Mouse (Mus musculus): Measurements from ENCODE around the gene Fgf7.

The Fgf7 gene

DNA sequence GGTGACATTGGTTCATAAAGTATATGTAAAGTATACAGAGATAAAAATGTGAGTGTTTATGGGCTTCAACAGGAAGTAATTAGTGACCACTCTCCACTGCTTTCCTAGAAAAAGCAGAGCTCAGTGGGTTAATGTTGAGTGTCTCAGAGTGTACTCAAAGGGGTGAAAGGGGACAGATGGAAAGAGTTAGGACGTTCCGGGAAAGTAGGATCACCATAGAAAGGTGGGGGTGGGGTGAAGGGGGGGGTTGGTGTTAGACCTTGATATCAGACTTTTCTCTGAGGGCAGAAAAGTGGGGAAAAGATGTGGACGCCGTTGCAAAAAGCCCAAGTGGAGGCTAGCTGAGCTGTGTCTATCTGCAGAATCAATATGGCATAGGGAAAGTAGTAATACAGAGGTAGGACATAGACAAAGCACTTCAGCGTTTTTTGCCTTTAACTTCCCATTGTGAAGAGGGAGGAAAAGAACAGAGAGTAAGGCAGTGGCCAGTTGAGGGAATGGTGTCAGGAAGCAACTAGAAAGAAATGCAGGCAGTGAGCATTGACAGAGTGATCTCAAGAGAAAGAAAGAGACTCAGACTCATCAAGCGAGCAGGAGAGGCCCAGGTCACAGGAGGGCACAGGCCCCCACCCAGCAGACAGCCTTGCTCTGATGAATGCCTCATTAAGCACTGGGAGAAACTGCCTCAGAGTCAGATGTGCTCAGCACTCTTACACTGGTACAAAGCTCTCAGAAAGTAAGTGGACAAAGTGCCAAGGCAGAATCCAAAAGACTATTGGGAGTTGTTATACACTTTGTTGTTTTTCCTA lies 18.5 kb downstream of the Fgf7 start:
- CTCF ChIA-PET = interaction anchor here in 2 of 4 experiments (0.6 to 1.2 kb wide), 2 partner anchors 160 to 448 kb away, joined by 3 to 11 read pairs; no protein-coding TSS in a partner anchor

GRCm38 (mm10) chr2:126053657-126054056 lies 19.2 kb downstream of the Fgf7 start:
- POLR2A ChIA-PET = no interaction called here

More for the DNA sequence above, 18.5 kb downstream of the Fgf7 start:
- POLR2A ChIA-PET = no interaction called here

GRCm38 (mm10) chr2:126060595-126060994 lies 26.1 kb downstream of the Fgf7 start:
- ChIA-PET CTCF (no interaction called here), POLR2A (no interaction called here)

More at GRCm38 (mm10) chr2:126053657-126054056, 19.2 kb downstream of the Fgf7 start:
- CTCF ChIA-PET = no interaction called here

DNA sequence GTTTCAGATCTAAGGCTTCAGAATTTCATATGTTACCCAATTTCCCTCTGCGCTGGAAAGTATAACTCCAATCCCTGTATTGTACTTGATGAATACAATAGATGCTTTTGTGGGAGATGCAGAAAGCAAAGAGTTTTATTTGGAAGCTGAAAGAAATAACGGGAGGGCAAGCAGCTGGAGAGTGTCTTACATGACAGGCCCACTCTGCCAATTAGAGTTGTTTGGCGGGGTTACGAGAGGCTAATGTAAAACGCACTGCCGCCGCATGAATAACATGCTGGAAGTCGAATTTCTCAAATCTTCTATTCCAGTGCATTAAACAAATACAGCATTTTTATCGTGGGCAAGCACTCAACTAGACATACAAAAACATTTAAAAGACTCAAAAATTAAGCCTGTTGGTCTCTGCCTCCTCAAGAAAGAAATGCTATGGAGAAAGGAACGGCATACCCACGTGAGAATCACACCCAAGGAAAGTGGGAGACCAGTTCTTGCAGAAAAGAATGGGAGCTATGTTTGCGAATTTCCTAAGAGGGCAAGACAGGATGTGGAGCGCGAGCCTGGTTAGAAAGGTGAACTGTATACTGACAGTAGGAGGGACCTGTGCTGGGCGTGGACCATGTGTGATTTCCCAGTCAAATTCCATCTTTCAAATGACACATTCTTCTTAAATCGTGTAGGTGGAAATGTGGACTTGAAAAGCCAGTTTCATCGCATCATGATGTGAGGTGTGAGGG lies 26.7 kb downstream of the Fgf7 start:
- ChIA-PET CTCF (no interaction called here), POLR2A (no interaction called here)

- ChIA-PET POLR2A (no interaction called here), CTCF (no interaction called here)
Observed at GRCm38 (mm10) chr2:126062876-126063275, 28.4 kb downstream of the Fgf7 start.

GRCm38 (mm10) chr2:126064814-126065213 lies 30.4 kb downstream of the Fgf7 start:
- POLR2A ChIA-PET = no interaction called here
- CTCF ChIA-PET = no interaction called here

- POLR2A ChIA-PET = no interaction called here
- CTCF ChIA-PET = interaction anchor here in 1 of 4 experiments (0.6 kb wide), 1 partner anchor 14 kb away, joined by 5 read pairs; no protein-coding TSS in a partner anchor
Observed at GRCm38 (mm10) chr2:126065303-126065856, 30.9 kb downstream of the Fgf7 start.

GRCm38 (mm10) chr2:126069740-126070139 lies 35.3 kb downstream of the Fgf7 start:
- CTCF ChIA-PET = no interaction called here
- POLR2A ChIA-PET = no interaction called here

GRCm38 (mm10) chr2:126073744-126074143 lies 39.3 kb downstream of the Fgf7 start:
- POLR2A ChIA-PET = no interaction called here
- CTCF ChIA-PET = no interaction called here

- POLR2A ChIA-PET = interaction anchor here in 1 of 4 experiments (0.6 kb wide), 1 partner anchor 352 kb away, joined by 3 read pairs; no protein-coding TSS in a partner anchor
- CTCF ChIA-PET = interaction anchor here in 1 of 4 experiments (0.5 kb wide), 1 partner anchor 521 kb away, joined by 3 read pairs; no protein-coding TSS in a partner anchor
Observed at GRCm38 (mm10) chr2:126076506-126076905, 42.0 kb downstream of the Fgf7 start.

DNA sequence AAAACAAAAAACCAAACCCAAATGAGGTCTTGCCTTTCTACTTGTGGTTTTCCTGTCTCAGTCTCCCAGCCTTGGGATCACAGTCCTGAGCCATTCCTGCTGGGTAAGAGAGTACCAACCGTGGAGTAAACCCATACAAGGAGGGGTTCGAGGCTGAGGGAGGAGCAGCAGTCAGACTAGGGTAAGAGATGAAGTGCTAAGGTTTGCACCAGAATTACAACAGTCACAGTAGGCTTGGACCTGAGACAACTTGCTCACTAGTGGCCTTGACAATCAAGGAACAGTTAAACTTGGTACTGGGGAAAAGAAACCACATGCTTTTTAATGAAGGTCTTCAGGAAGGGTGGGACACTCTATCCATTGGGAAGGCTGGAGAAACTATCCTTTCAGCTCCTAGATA lies 44.6 kb downstream of the Fgf7 start:
- CTCF ChIA-PET = interaction anchor here in 1 of 4 experiments (0.7 kb wide), 1 partner anchor 13 kb away, joined by 5 read pairs; no protein-coding TSS in a partner anchor
- POLR2A ChIA-PET = no interaction called here

DNA sequence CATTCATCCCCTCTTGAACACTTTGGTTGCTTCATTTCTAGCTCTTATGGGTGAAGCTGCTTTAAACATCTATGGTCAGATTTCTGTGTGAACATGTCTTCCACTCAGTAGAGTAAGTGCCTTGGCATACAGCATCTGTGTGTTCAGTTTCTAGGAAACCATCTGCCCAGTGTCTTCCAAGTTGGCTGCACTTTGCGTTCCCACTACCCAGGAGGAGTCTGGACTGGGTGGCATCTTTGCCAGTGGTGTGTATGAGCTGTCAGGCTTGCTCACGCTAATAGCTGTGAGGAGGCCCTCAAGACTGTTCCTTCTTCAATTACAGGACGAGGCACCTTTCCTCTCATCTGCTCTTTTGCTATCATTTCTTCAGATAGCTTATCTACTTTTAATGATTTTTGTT lies 49.9 kb downstream of the Fgf7 start:
- POLR2A ChIA-PET = no interaction called here
- CTCF ChIA-PET = no interaction called here

DNA sequence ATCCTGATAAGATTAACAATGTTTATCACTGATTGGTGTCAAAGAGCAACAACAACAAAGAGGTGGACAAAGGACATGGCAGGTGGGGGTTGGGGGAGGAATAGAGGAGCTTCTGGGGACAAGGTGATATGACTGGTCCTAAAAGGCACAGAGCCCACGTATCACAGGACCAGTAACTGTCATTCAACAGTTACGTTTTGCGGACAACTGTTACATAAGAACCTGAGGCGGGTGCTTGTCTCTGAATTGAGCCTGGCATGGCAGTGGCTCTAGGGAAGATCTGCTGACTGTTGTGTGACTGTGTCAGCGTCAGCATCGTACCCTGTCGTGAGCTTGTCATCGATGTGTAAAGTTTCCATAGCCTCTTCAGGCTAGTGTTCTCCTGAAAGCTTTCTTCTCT lies 51.7 kb downstream of the Fgf7 start:
- CTCF ChIA-PET = no interaction called here
- POLR2A ChIA-PET = no interaction called here

- ChIA-PET POLR2A (no interaction called here), CTCF (no interaction called here)
Observed at GRCm38 (mm10) chr2:126090432-126090831, 56.0 kb downstream of the Fgf7 start.

- CTCF ChIA-PET = no interaction called here
- POLR2A ChIA-PET = no interaction called here
Observed at GRCm38 (mm10) chr2:126094616-126095015, 60.2 kb downstream of the Fgf7 start.

Measured in embryonic stem cell, embryonic (primary cell).